Mouse (Mus musculus): Measurements from ENCODE around the gene Mtg1.
"Not testable (repeated sequence)": the region's sequence is repeated elsewhere in the genome, so short reads cannot be mapped to it uniquely, and the experiment has no call there.

Mtg1 gene

GRCm38 (mm10) chr7:140132184-140132583 is 5.2 kb upstream of the Mtg1 start:
- DNase-seq, result not testable (repeated sequence)

GRCm38 (mm10) chr7:140134033-140134432 is 3.3 kb upstream of the Mtg1 start:
- DNase-seq, result not testable (repeated sequence)

- DNase-seq, result no peak
Observed at GRCm38 (mm10) chr7:140135106-140135770, 2.1 kb upstream of the Mtg1 start.

GRCm38 (mm10) chr7:140138021-140138310 is 602 bp downstream of the Mtg1 start:
- DNase-seq, result no peak

- DNase-seq, result peak; percentile 72 to 84
Observed at GRCm38 (mm10) chr7:140141350-140141749, 4.0 kb downstream of the Mtg1 start.

GRCm38 (mm10) chr7:140144550-140144949 is 7.2 kb downstream of the Mtg1 start:
- DNase-seq, result peak in 1 of 2 experiments; percentile 19

GRCm38 (mm10) chr7:140153383-140153782 is 16.0 kb downstream of the Mtg1 start:
- DNase-seq, result peak; percentile 75 to 79

- DNase-seq, result no peak
Observed at GRCm38 (mm10) chr7:140153829-140154217, 16.5 kb downstream of the Mtg1 start.

- peak; percentile 82 to 84 for DNase-seq
Observed at GRCm38 (mm10) chr7:140154218-140154927, 17.0 kb downstream of the Mtg1 start, which contains the start of gene Sprn. Gene Sprn, minus strand, starts transcription at chr7:140154877.

- DNase-seq, result no peak
Observed at GRCm38 (mm10) chr7:140160363-140160762, 23.0 kb downstream of the Mtg1 start.

GRCm38 (mm10) chr7:140164664-140165063 is 27.3 kb downstream of the Mtg1 start, which contains the start of gene Olfr522:
Gene Olfr522, minus strand, starts transcription at chr7:140164764.
- DNase-seq, result no peak

- no peak for DNase-seq
Observed at GRCm38 (mm10) chr7:140167950-140168349, 30.6 kb downstream of the Mtg1 start.

GRCm38 (mm10) chr7:140169386-140169785 is 32.0 kb downstream of the Mtg1 start:
- no peak for DNase-seq

GRCm38 (mm10) chr7:140170863-140171262 is 33.5 kb downstream of the Mtg1 start:
- no peak for DNase-seq

GRCm38 (mm10) chr7:140172936-140173335 is 35.6 kb downstream of the Mtg1 start, which contains the start of gene Olfr523:
Gene Olfr523, plus strand, starts transcription at chr7:140173217.
- DNase-seq, result peak; percentile 57 to 63

GRCm38 (mm10) chr7:140179176-140179575 is 41.8 kb downstream of the Mtg1 start:
- no peak for DNase-seq

- DNase-seq, result no peak
Observed at GRCm38 (mm10) chr7:140180692-140181091, 43.3 kb downstream of the Mtg1 start.

GRCm38 (mm10) chr7:140184206-140184605 is 46.8 kb downstream of the Mtg1 start:
- no peak for DNase-seq

- DNase-seq, result peak in 1 of 2 experiments; percentile 28
Observed at GRCm38 (mm10) chr7:140186646-140187620, 49.6 kb downstream of the Mtg1 start.

- no peak for DNase-seq
Observed at GRCm38 (mm10) chr7:140187721-140188390, 50.5 kb downstream of the Mtg1 start.

- DNase-seq, result no peak
Observed at GRCm38 (mm10) chr7:140188391-140189328, 51.3 kb downstream of the Mtg1 start.

Data from cerebellum, postnatal 25 days (tissue).